Mouse (Mus musculus) layer of hippocampus, postnatal 14 days (tissue): ENCODE data around the gene Slc25a19. TPM values are rescaled to one million over a fixed set of nuclear protein-coding genes. Genes with fewer than 3 reads are reported as not detected.

Experiments
- DNase-seq, 2 experiments: peaks; one replicate each; pipeline ENCODE4 v3.0.0; 2021 to 2022; ENCODE audit warnings: low spot score in 2 of 2, mixed read lengths in 1 of 2
- total RNA-seq, 2 experiments: library from RNA; stranded (reverse); gene quantifications; 2 replicates each; pipeline ENCODE4 v1.2.3; 2021

The Slc25a19 gene
- total RNA-seq, 2 experiments from 2014 or later, result 54.0 to 57.1 TPM

GRCm38 (mm10) chr11:115618732-115619516, 9.2 kb downstream of the Slc25a19 start:
- no peak for DNase-seq

GRCm38 (mm10) chr11:115618001-115618400, 10.1 kb downstream of the Slc25a19 start:
- DNase-seq, result no peak

- DNase-seq, result no peak
Observed at GRCm38 (mm10) chr11:115616893-115617292, 11.2 kb downstream of the Slc25a19 start.

GRCm38 (mm10) chr11:115616371-115616770, 11.7 kb downstream of the Slc25a19 start:
- DNase-seq, result no peak

- no peak for DNase-seq
Observed at GRCm38 (mm10) chr11:115615875-115616274, 12.2 kb downstream of the Slc25a19 start.

- DNase-seq, result no peak
Observed at GRCm38 (mm10) chr11:115615108-115615825, 12.8 kb downstream of the Slc25a19 start.

- DNase-seq, result no peak
Observed at GRCm38 (mm10) chr11:115614346-115615107, 13.6 kb downstream of the Slc25a19 start.

- no peak for DNase-seq
Observed at GRCm38 (mm10) chr11:115613138-115613945, 14.8 kb downstream of the Slc25a19 start.

- DNase-seq, result peak; percentile 77 to 84
Observed at GRCm38 (mm10) chr11:115612410-115613137, 15.5 kb downstream of the Slc25a19 start, which contains the start of gene Mif4gd. TSS of gene Mif4gd (minus strand) at chr11:115612969.

- DNase-seq, result peak; percentile 57 to 71
Observed at GRCm38 (mm10) chr11:115612059-115612409, 16.1 kb downstream of the Slc25a19 start.

- no peak for DNase-seq
Observed at GRCm38 (mm10) chr11:115611173-115611572, 16.9 kb downstream of the Slc25a19 start.

- DNase-seq, result no peak
Observed at GRCm38 (mm10) chr11:115609576-115609975, 18.5 kb downstream of the Slc25a19 start.

- peak; percentile 46 to 69 for DNase-seq
Observed at GRCm38 (mm10) chr11:115608421-115609399, 19.4 kb downstream of the Slc25a19 start.

- DNase-seq, result no peak
Observed at GRCm38 (mm10) chr11:115606733-115607132, 21.4 kb downstream of the Slc25a19 start.

- DNase-seq, result no peak
Observed at GRCm38 (mm10) chr11:115604304-115604696, 23.8 kb downstream of the Slc25a19 start.

GRCm38 (mm10) chr11:115603476-115604303, 24.4 kb downstream of the Slc25a19 start, which contains the start of the genes Mrps7 and Gga3:
TSS of gene Mrps7 (plus strand) at chr11:115603925.
TSS of gene Gga3 (minus strand) at chr11:115604051.
- peak; percentile 89 to 92 for DNase-seq

- DNase-seq, result no peak
Observed at GRCm38 (mm10) chr11:115603128-115603475, 25.0 kb downstream of the Slc25a19 start.

- DNase-seq, result no peak
Observed at GRCm38 (mm10) chr11:115601174-115601573, 26.9 kb downstream of the Slc25a19 start.
